Mouse (Mus musculus) liver, embryonic 16.5 days (tissue): ENCODE measurements at regions not wholly inside any gene's neighbourhood (a gene's known extent, or its start where the extent isn't known, plus 50 kb on each side); places are given as distances from the start of the nearest gene placed in this dataset.

Experiments used
- ATAC-seq: fragments of 200-750 bp; cut with Nextera tagmentation; 2 replicates; pipeline ENCODE4 v1.8.0; 2017; ENCODE audit warnings: low read depth, mild to moderate bottlenecking, moderate number of reproducible peaks, moderate library complexity
- H3K27ac ChIP-seq: fragments of 300-500 bp; sonication (generic); 2 replicates; pipeline ENCODE4 v1.5.1; 2014; ENCODE audit warnings: mild to moderate bottlenecking, low read length
- H3K27me3 ChIP-seq: fragments of 300-500 bp; sonication (generic); 2 replicates; pipeline ENCODE4 v1.6.1; 2014; ENCODE audit warnings: low read depth, low read length, mixed read lengths; ENCODE audit not compliant: control insufficient read depth, insufficient read depth
- H3K36me3 ChIP-seq: fragments of 300-500 bp; sonication (generic); 2 replicates; pipeline ENCODE4 v1.6.1; 2014; ENCODE audit warnings: mild to moderate bottlenecking; ENCODE audit not compliant: control insufficient read depth, insufficient read depth
- H3K4me1 ChIP-seq: fragments of 300-500 bp; sonication (generic); 2 replicates; pipeline ENCODE4 v1.6.1; 2014; ENCODE audit warnings: low read depth, low read length, mixed read lengths; ENCODE audit not compliant: control insufficient read depth
- H3K4me2 ChIP-seq: fragments of 300-500 bp; sonication (generic); 2 replicates; pipeline ENCODE4 v1.6.1; 2014; ENCODE audit warnings: low read depth, low read length, mixed read lengths
- H3K4me3 ChIP-seq: fragments of 300-500 bp; sonication (generic); 2 replicates; pipeline ENCODE4 v1.5.1; 2014; ENCODE audit warnings: low read depth, mild to moderate bottlenecking, low read length
- H3K9ac ChIP-seq: fragments of 300-500 bp; sonication (generic); 2 replicates; pipeline ENCODE4 v1.6.1; 2014; ENCODE audit warnings: low read depth, low read length
- H3K9me3 ChIP-seq: fragments of 300-500 bp; sonication (generic); replicated peaks from 2 replicates; pipeline ENCODE4 v1.6.1; 2016; ENCODE audit warnings: low read length; ENCODE audit not compliant: control insufficient read depth
- WGBS: fragments of 180-500 bp; shearing (Covaris S2); extraction: QIAGEN DNeasy Blood & Tissue Kit; methylation state at CpG from one replicate; pipeline ENCODE4 v1.1.7; 2014; ENCODE audit not compliant: insufficient replicate concordance; 5-methylcytosine and 5-hydroxymethylcytosine counted together

DNA sequence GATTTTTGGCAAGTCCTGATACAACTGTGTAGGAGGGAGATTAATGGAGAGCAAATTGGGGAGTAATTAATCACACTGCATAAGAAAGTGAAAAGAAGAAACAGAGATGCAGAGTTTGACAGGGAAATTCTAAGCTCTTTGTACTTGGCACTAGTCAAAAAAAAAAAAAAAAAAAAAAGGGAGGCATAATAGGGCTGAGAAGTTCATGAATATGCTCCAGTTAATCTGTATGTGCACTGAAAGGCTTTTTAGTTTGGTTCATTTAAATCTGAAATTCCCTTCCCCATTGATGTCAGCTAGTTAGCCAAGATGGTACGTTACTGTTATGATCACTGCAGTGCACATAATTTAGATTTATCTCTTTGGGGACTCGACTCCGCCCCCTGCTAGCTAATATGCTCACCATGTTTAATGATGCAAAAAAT lies 470.8 kb upstream of the Map3k7 start:
- no peaks in the 10 kb centered on the region for H3K36me3 ChIP-seq
- no peaks in the 10 kb centered on the region for H3K4me1 ChIP-seq
- no peak for ATAC-seq

DNA sequence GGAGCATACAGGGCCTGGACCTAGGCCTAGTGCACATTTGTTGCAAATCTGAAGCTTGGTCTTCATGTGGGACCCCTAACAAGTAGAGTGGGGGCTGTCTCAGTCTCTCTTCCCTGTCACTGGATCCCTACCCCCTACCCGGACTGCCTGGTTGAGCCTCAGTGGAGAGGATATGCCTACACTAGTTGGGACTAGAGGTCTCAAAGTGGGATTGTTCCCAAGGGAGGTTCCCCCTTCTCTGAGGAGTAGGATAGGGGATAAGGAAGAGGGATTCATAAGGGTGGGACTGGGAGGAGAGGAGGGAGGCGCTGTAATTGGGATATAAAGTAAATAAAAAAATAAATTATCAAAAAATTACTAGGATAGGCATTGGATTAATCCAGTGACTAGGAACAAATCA lies 464.0 kb upstream of the Map3k7 start:
- Histone ChIP-seq H3K27me3 (no peaks in the 10 kb centered on the region), H3K36me3 (no peaks in the 10 kb centered on the region), H3K27ac (no peak overlapping the region), H3K4me1 (no peaks in the 10 kb centered on the region), H3K4me3 (no peak overlapping the region), H3K4me2 (no peak overlapping the region), H3K9ac (no peak overlapping the region), H3K9me3 (no peaks in the 10 kb centered on the region)
- ATAC-seq = no peak
- WGBS = 78% methylated on average over 2 of the region's 2 CpGs

More for the DNA sequence above, 470.8 kb upstream of the Map3k7 start:
- WGBS = 60% methylated on average over 3 of the region's 3 CpGs
- Histone ChIP-seq H3K4me2 (no peak overlapping the region), H3K27me3 (no peaks in the 10 kb centered on the region), H3K9ac (no peak overlapping the region), H3K27ac (no peak overlapping the region), H3K9me3 (no peaks in the 10 kb centered on the region), H3K4me3 (no peak overlapping the region)

DNA sequence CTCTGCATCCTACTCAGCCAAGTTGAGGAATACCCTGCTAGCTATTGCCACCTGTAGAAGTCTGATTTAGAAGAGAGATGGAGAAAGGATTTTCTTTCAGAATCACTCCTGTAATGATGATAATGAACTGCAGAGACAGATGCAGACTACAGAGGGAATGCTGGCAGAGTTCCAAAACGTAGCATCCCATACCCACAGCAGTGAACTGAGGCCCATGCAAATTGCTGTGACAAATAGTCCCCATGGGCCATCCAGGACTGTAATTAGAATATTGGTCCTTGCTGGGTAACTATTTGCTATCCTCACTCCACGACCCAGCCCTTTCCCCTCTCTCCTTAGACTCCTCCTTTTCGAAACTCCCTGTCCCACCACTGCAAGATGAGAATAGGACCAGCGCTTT lies 463.5 kb upstream of the Map3k7 start:
- no peak for ATAC-seq
- WGBS = 56% methylated on average over 4 of the region's 4 CpGs

DNA sequence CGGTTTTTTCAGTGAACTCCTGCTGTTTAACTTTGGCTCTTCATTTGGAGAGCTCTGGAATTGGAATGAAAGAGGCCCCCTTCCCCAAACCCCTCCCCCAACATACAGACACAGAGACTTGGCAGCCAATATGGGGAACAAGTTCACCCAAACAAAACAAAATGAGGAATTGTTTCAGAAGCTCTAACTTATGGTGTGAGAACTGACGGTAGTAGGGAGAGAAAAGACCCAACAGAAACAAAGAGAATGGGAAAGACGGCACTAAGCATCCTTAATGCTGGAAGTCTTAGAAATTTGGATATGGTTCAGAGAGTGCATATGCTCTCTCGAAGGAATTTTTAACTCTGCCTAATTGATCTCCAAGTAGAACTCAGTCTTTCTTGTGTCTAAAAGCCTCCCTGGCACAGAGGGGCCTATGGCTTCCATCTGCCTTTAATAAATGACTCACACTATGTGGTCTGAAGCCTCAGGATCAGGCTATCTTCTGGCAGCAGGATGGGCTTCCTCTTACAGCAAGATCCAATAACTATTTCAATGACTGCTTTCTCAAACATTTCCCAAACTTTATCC lies 438.2 kb upstream of the Map3k7 start:
- no peak for ATAC-seq
- Histone ChIP-seq H3K27ac (no peak overlapping the region), H3K36me3 (no peaks in the 10 kb centered on the region), H3K27me3 (no peaks in the 10 kb centered on the region), H3K4me3 (no peak overlapping the region), H3K9ac (no peak overlapping the region), H3K4me2 (no peak overlapping the region), H3K4me1 (no peaks in the 10 kb centered on the region), H3K9me3 (no peaks in the 10 kb centered on the region)
- WGBS = 57% methylated on average over 4 of the region's 4 CpGs

More for the DNA sequence above, 463.5 kb upstream of the Map3k7 start:
- no peak overlapping the region for H3K9ac ChIP-seq
- no peaks in the 10 kb centered on the region for H3K4me1 ChIP-seq
- H3K4me3 ChIP-seq = no peak overlapping the region
- no peak overlapping the region for H3K27ac ChIP-seq
- no peaks in the 10 kb centered on the region for H3K9me3 ChIP-seq
- H3K4me2 ChIP-seq = no peak overlapping the region
- no peaks in the 10 kb centered on the region for H3K36me3 ChIP-seq
- no peaks in the 10 kb centered on the region for H3K27me3 ChIP-seq

DNA sequence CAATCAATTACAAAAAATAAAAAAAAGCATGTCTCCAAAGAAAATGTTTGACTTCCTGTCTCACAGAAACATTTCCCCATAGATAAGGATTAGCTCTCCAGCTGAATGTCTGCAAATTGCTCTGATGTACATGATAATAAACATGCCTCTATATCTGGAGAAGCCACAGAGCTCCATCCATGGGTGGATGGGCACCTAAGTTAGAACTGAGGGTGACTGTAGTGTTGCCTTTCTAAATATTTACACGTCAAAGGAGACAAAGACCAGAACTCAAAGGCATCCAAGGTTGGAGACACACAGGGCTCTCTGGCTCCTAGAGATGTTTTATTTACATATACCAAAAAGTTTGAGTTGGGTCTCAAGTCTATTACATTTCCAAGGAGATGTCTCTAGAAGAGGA lies 427.1 kb upstream of the Map3k7 start:
- H3K9me3 ChIP-seq = no peaks in the 10 kb centered on the region
- no peaks in the 10 kb centered on the region for H3K36me3 ChIP-seq
- no peak overlapping the region for H3K9ac ChIP-seq
- H3K27ac ChIP-seq = no peak overlapping the region
- no peaks in the 10 kb centered on the region for H3K4me1 ChIP-seq
- ATAC-seq = no peak
- no peak overlapping the region for H3K4me3 ChIP-seq
- no peaks in the 10 kb centered on the region for H3K27me3 ChIP-seq
- WGBS = 39% methylated on average over 1 of the region's 1 CpGs
- H3K4me2 ChIP-seq = no peak overlapping the region

DNA sequence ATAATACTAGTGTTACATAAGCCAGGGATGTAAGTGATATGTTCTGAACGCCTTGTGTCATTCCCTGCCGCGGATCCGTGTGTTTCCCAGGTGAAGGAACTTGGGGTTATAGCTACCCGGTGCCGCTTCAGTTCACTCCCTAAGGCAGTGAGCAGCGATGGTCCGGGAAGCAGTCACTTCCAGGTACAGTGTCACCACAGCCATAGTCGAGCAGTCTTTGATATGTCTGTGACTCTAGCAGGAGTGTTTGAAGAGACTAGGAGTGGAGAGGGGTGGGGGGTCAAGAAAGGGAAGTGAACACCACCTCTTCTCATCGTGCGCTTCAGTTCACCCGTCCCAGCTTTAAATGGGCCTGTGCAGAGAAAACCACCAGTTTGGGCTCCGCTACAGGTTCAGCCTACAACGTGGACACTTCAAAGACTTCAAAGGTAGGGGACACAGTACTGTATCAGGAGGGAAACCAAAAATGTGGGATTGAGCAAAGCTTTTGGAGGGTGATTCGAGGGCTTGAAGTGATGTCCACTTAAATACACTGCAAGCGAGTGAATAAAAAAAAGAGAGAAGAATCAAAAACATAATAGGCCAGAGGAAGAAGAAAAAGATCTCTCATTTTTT lies 410.0 kb upstream of the Map3k7 start:
- Histone ChIP-seq H3K4me1 (no peaks in the 10 kb centered on the region), H3K4me3 (no peak overlapping the region), H3K27ac (no peak overlapping the region), H3K9ac (no peak overlapping the region), H3K27me3 (no peaks in the 10 kb centered on the region), H3K9me3 (no peaks in the 10 kb centered on the region), H3K36me3 (no peaks in the 10 kb centered on the region), H3K4me2 (no peak overlapping the region)
- no peak for ATAC-seq
- WGBS = 65% methylated on average over 16 of the region's 16 CpGs

DNA sequence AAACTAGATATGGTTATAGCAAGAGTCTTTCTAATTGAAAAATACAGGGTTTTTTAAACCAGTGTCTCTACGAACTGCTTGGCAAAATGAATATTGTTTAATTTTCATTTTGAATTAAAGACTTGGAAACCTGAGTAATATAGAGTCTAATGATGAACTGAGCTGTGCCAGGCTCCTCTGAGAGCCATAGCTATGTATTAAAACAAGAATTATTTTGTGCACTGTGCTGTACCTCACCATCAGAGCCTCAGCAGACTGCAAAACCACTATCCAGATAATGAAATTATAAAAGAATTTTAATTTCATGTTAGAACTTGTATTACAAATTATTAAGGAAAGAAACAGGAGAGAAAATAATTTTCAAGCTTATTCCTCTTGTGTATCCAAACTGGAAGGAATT lies 408.8 kb upstream of the Map3k7 start:
- ATAC-seq = no peak
- no peaks in the 10 kb centered on the region for H3K36me3 ChIP-seq
- WGBS = 55% methylated on average over 1 of the region's 1 CpGs

DNA sequence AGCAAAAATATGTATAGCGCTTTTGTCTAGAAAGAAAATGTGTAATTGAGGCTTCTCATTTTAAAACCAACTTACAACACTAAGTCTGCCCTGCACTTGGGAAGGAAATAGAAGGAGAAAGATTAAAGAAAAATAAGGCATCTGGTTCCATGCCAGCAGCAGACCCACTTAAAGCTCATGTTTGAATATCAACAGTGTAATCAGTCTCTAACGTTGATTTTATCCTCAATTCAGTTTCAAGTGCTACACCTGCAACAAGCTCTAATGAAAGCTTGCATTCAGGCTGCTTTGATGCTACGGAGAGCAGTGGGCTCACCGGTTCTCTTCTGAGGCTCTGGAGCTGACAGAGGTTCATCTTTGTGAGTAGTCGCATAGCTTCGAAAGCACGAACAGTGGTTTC lies 406.6 kb upstream of the Map3k7 start:
- Histone ChIP-seq H3K27ac (no peak overlapping the region), H3K27me3 (no peaks in the 10 kb centered on the region), H3K36me3 (no peaks in the 10 kb centered on the region), H3K9ac (no peak overlapping the region), H3K9me3 (no peaks in the 10 kb centered on the region), H3K4me2 (no peak overlapping the region), H3K4me1 (no peaks in the 10 kb centered on the region), H3K4me3 (no peak overlapping the region)
- ATAC-seq = no peak
- WGBS = 64% methylated on average over 7 of the region's 7 CpGs

More for the DNA sequence above, 408.8 kb upstream of the Map3k7 start:
- no peak overlapping the region for H3K27ac ChIP-seq
- no peaks in the 10 kb centered on the region for H3K4me1 ChIP-seq
- H3K9ac ChIP-seq = no peak overlapping the region
- H3K9me3 ChIP-seq = no peaks in the 10 kb centered on the region
- no peaks in the 10 kb centered on the region for H3K27me3 ChIP-seq
- H3K4me3 ChIP-seq = no peak overlapping the region
- no peak overlapping the region for H3K4me2 ChIP-seq

DNA sequence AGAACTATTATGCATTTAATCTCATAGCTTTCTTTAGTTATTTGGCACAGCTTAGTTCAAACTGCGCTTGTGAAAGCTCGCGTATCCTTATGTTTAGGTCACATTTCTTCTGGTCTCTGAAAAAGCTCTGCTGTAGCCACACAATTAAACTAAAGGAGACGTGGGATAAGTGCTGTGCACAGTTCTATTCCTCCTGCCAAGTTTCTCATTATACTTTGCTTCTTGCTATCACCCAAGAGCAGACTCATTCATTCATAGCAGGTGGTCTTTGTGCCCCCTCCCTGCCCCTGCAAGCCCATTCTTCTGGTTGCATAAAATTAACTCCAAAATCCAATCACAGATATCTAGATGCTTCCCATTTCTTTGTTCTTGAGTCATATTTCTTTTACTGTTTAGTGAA lies 403.6 kb upstream of the Map3k7 start:
- Histone ChIP-seq H3K36me3 (no peaks in the 10 kb centered on the region), H3K27ac (no peak overlapping the region), H3K4me3 (no peak overlapping the region), H3K4me2 (no peak overlapping the region), H3K4me1 (no peaks in the 10 kb centered on the region), H3K9ac (no peak overlapping the region), H3K9me3 (no peaks in the 10 kb centered on the region), H3K27me3 (no peaks in the 10 kb centered on the region)
- no peak for ATAC-seq
- 73% methylated on average over 4 of the region's 4 CpGs for WGBS
